Mouse (Mus musculus) lung, embryonic 14.5 days (tissue): ENCODE measurements around the gene Umod. TPM values are rescaled to one million over a fixed set of nuclear protein-coding genes. Genes with fewer than 3 reads are reported as not detected.

Source experiments
- ATAC-seq: fragments of 200-750 bp; cut with Nextera tagmentation; 2 replicates; pipeline ENCODE4 v1.8.0; 2017; ENCODE audit warnings: mild to moderate bottlenecking, moderate TSS enrichment, moderate library complexity; ENCODE audit not compliant: insufficient read depth
- DNase-seq: peaks from one replicate; pipeline ENCODE4 v3.0.0-alpha.2; 2015
- H3K27ac ChIP-seq: fragments of 300-500 bp; sonication (generic); 2 replicates; pipeline ENCODE4 v1.5.1; 2014; ENCODE audit warnings: low read depth, mild to moderate bottlenecking, moderate library complexity
- H3K27me3 ChIP-seq: fragments of 300-500 bp; sonication (generic); 2 replicates; pipeline ENCODE4 v1.6.1; 2014; ENCODE audit warnings: low read length, control low read depth; ENCODE audit not compliant: insufficient read depth
- H3K36me3 ChIP-seq: fragments of 300-500 bp; sonication (generic); 2 replicates; pipeline ENCODE4 v1.6.1; 2014; ENCODE audit warnings: control low read depth; ENCODE audit not compliant: insufficient read depth
- H3K4me1 ChIP-seq: fragments of 300-500 bp; sonication (generic); 2 replicates; pipeline ENCODE4 v1.6.1; 2014; ENCODE audit warnings: antibody characterized with exemption, control low read depth; ENCODE audit not compliant: insufficient read depth
- H3K4me2 ChIP-seq: fragments of 300-500 bp; sonication (generic); 2 replicates; pipeline ENCODE4 v1.6.1; 2014; ENCODE audit warnings: mild to moderate bottlenecking
- H3K4me3 ChIP-seq: fragments of 300-500 bp; sonication (generic); 2 replicates; pipeline ENCODE4 v1.5.1; 2014; ENCODE audit warnings: low read depth, low read length
- H3K9ac ChIP-seq: fragments of 300-500 bp; sonication (generic); 2 replicates; pipeline ENCODE4 v1.6.1; 2014
- H3K9me3 ChIP-seq: fragments of 300-500 bp; sonication (generic); 2 replicates; pipeline ENCODE4 v1.6.1; 2016; ENCODE audit warnings: low read depth, low read length, control low read depth
- CTCF ChIP-seq: IDR thresholded peaks from 2 replicates; pipeline ENCODE4 v1.5.1; 2016; ENCODE audit warnings: antibody characterized with exemption, low read depth
- WGBS: fragments of 180-500 bp; shearing (Covaris S2); extraction: QIAGEN DNeasy Blood & Tissue Kit; methylation state at CpG from one replicate; pipeline ENCODE4 v1.1.7; 2014; 5-methylcytosine and 5-hydroxymethylcytosine counted together
- polyA plus RNA-seq: library from polyadenylated mRNA; unstranded; fragments of >200 nt; fragmentation: Nextera tagmentation; extraction: Ambion mirVana; gene quantifications from 2 replicates; pipeline ENCODE4 v1.2.1, GENCODE M21; 2014

Gene Umod
- polyA plus RNA-seq, 1 experiment from 2014 or later = not detected

DNA sequence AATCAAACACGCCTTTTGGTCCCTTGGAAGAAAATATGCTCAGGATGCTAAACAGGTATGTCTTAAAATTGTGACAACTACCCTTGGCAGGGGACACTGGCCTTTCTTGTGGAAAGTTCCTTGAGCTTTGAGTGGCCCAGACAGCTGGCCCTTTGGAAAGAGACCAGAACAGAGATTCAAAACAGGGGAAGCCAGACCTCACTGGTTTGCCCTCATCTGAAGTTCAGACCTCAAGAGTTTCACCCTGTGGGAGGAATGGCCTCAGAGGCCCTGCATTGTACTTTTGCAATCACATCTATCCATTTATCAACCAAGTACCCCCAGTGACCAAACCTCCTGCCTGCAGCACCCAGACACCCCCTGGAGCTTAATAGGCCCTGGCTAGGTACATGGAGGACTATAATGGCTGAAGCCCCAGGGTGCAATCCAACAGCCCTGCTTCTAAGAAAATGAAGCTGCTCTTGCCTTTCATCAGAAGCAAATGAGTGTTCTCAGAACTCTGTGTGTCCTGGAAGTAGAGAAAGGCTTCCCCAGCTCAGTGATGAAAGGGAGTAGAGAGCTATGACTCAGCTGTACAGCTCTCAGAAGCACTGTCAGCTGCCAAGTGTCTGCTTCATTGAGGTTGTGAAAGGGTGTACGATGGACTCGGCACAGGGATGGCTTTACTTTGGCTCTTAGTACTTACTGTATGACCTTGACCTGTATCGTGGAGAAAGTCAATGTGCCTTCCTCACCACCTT is 11.1 kb upstream of the Umod start:
- H3K4me2 ChIP-seq = no peak overlapping the region
- no peak overlapping the region for H3K27ac ChIP-seq
- no peak overlapping the region for H3K9ac ChIP-seq
- H3K9me3 ChIP-seq = no peaks in the 10 kb centered on the region
- no peaks in the 10 kb centered on the region for H3K4me1 ChIP-seq
- no peak overlapping the region for H3K4me3 ChIP-seq
- TF ChIP-seq CTCF = no peak
- H3K36me3 ChIP-seq = no peaks in the 10 kb centered on the region
- 75% methylated on average over 4 of the region's 4 CpGs for WGBS
- ATAC-seq (no peak), DNase-seq (no peak)
- no peaks in the 10 kb centered on the region for H3K27me3 ChIP-seq

DNA sequence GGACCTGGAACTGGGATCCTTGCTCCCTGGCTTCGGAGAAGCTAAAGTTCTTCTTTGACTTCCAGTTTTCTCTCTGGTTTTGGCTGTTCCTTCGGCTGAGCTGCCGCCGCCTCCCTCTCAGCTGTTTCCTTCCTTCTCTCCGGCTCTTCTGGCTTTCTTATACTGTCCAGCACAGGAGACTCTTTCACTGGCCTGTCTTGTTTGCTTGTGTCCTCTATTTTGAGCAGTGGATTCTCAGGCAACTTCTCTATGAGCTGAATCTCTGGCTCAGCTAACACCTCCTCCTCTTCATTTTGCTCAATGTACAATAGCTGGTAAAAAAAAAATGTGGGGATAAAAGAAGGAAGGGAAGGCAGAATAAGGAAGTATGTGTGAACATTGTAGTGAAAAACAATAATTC is 7.6 kb upstream of the Umod start:
- Histone ChIP-seq H3K27me3 (no peaks in the 10 kb centered on the region), H3K4me3 (no peak overlapping the region), H3K27ac (no peak overlapping the region), H3K4me1 (no peaks in the 10 kb centered on the region), H3K9me3 (no peaks in the 10 kb centered on the region), H3K9ac (no peak overlapping the region), H3K36me3 (no peaks in the 10 kb centered on the region), H3K4me2 (no peak overlapping the region)
- no peak for TF ChIP-seq CTCF
- 75% methylated on average over 5 of the region's 5 CpGs for WGBS
- no peak for ATAC-seq
- DNase-seq = no peak

DNA sequence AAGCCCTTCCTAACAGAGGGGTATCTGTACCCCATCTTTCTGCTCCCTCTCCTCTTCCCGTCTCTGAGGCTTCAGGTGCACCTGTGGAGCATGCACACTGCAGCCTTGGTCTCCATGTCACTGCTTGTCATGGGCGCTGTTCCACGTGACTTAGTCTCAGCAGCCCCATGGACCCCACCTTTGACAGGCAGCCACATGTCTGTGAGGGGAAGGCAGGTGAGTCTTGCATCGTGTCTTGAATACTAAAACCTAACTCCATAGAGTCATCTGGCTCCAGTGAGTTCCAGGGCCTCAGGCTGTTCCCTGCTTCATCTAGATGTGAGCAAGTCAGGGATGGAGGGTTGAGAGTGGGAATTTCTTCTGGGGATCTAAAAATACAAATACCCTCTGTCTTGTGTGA is 5.1 kb upstream of the Umod start:
- Histone ChIP-seq H3K9me3 (no peaks in the 10 kb centered on the region), H3K9ac (no peak overlapping the region), H3K4me1 (no peaks in the 10 kb centered on the region), H3K4me2 (no peak overlapping the region), H3K27ac (no peak overlapping the region), H3K36me3 (no peaks in the 10 kb centered on the region), H3K4me3 (no peak overlapping the region), H3K27me3 (no peaks in the 10 kb centered on the region)
- WGBS = 74% methylated on average over 4 of the region's 4 CpGs
- no peak for DNase-seq
- ATAC-seq = no peak
- TF ChIP-seq CTCF = no peak

- 60% methylated on average over 33 of the region's 33 CpGs for WGBS
- Histone ChIP-seq H3K9ac (no peak overlapping the region), H3K36me3 (no peaks in the 10 kb centered on the region), H3K9me3 (no peaks in the 10 kb centered on the region), H3K4me3 (no peak overlapping the region), H3K4me1 (no peaks in the 10 kb centered on the region), H3K27me3 (no peaks in the 10 kb centered on the region), H3K27ac (no peak overlapping the region), H3K4me2 (no peak overlapping the region)
- 0 out of 2 replicates have a peak, but pooled peaks have one; percentile 14 for TF ChIP-seq CTCF
- DNase-seq (no peak), ATAC-seq (peak; percentile 52; the same call in 1 of the 2 replicates)
Measured at GRCm38 (mm10) chr7:119476500-119477389, 2.3 kb downstream of the Umod start.

DNA sequence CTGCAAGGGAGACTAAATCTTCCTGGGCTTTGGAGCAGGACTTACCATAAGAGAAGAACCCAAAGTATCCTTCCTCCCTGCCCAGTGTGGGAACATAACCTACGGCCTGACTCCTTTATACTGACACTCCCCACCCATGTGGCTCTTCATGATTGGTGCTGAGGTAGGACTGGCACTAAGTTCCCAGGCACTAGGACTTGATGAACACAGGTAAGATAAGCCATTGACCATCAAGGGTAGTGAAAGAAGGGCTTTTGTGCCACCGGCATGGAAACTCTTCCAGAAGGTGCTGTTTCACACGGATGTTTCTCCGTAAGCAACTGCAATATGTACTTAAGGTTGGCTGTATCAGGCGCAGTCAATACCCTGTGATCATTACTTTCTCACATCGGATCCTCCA is 19.9 kb downstream of the Umod start, which contains the start of gene Gp2:
Gene Gp2, minus strand, starts transcription at position 101 of the 400 bp plus-strand sequence.
- no peak within 1 kb of the TSS for H3K4me3 ChIP-seq
- no peaks in the 10 kb centered on the region for H3K9me3 ChIP-seq
- H3K36me3 ChIP-seq = no peaks in the 10 kb centered on the region
- no peak within 1 kb of the TSS for H3K9ac ChIP-seq
- DNase-seq (no peak), ATAC-seq (no peak)
- no peaks in the 10 kb centered on the region for H3K4me1 ChIP-seq
- no peak within 1 kb of the TSS for H3K27ac ChIP-seq
- no peaks in the 10 kb centered on the region for H3K27me3 ChIP-seq
- WGBS = 79% methylated on average over 6 of the region's 6 CpGs
- no peak within 1 kb of the TSS for H3K4me2 ChIP-seq
- TF ChIP-seq CTCF = no peak

DNA sequence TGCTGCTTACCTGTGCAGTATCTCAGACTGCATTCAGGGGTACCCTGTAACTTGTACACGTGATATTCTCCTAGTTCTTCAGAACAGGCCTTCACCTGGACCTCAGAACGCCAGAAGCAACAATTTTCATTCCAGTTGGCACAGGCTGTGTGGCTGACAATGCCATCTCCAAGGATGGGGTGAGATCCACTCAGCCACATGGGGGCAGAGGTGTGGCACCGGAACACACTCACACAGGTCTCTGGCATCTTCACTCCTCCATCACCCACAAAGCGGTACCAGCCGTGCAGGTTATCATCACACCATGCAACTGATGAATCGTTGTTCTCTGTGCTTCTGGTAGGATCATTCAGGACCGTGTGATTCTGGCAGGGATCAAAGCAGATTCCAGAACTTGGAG is 24.9 kb downstream of the Umod start:
- DNase-seq (no peak), ATAC-seq (no peak)
- Histone ChIP-seq H3K27ac (no peak overlapping the region), H3K9ac (no peak overlapping the region), H3K36me3 (no peaks in the 10 kb centered on the region), H3K4me3 (no peak overlapping the region), H3K9me3 (no peaks in the 10 kb centered on the region), H3K27me3 (no peaks in the 10 kb centered on the region), H3K4me2 (no peak overlapping the region), H3K4me1 (no peaks in the 10 kb centered on the region)
- no peak for TF ChIP-seq CTCF
- 76% methylated on average over 7 of the region's 7 CpGs for WGBS

- Histone ChIP-seq H3K36me3 (no peaks in the 10 kb centered on the region), H3K4me2 (no peak overlapping the region), H3K27ac (no peak overlapping the region), H3K27me3 (no peaks in the 10 kb centered on the region), H3K9me3 (no peaks in the 10 kb centered on the region), H3K4me1 (no peaks in the 10 kb centered on the region), H3K4me3 (no peak overlapping the region), H3K9ac (no peak overlapping the region)
- ATAC-seq = no peak
- peak; percentile 35 for TF ChIP-seq CTCF
- 55% methylated on average over 4 of the region's 4 CpGs for WGBS
- DNase-seq = peak; percentile 1
Measured at GRCm38 (mm10) chr7:119443849-119444248, 35.2 kb downstream of the Umod start.
